Mouse (Mus musculus): ENCODE measurements around the gene Zic3.

Gene Zic3

GRCm38 (mm10) chrX:58022400-58022799 is at the start of gene Zic3:
Gene Zic3 (plus strand): TSS chrX:58022700.
- no peak for DNase-seq (ENCODE audit: low read depth, low spot score)

GRCm38 (mm10) chrX:57982351-57982750 is 40.1 kb upstream of the Zic3 start:
- DNase-seq (ENCODE audit: low read depth, low spot score), result no peak

- DNase-seq (ENCODE audit: low read depth, low spot score), result no peak
Observed at GRCm38 (mm10) chrX:57987455-57988109, 34.9 kb upstream of the Zic3 start.

- DNase-seq (ENCODE audit: low read depth, low spot score), result no peak
Observed at GRCm38 (mm10) chrX:58013391-58013790, 9.1 kb upstream of the Zic3 start.

- no peak for DNase-seq (ENCODE audit: low read depth, low spot score)
Observed at GRCm38 (mm10) chrX:58014093-58014492, 8.4 kb upstream of the Zic3 start.

- no peak for DNase-seq (ENCODE audit: low read depth, low spot score)
Observed at GRCm38 (mm10) chrX:58014761-58015160, 7.7 kb upstream of the Zic3 start.

- no peak for DNase-seq (ENCODE audit: low read depth, low spot score)
Observed at GRCm38 (mm10) chrX:58015336-58015945, 7.1 kb upstream of the Zic3 start.

- DNase-seq (ENCODE audit: low read depth, low spot score), result no peak
Observed at GRCm38 (mm10) chrX:58018720-58019119, 3.8 kb upstream of the Zic3 start.

- no peak for DNase-seq (ENCODE audit: low read depth, low spot score)
Observed at GRCm38 (mm10) chrX:58019257-58019953, 3.1 kb upstream of the Zic3 start.

GRCm38 (mm10) chrX:58027631-58028030 is 5.1 kb downstream of the Zic3 start:
- no peak for DNase-seq (ENCODE audit: low read depth, low spot score)

- no peak for DNase-seq (ENCODE audit: low read depth, low spot score)
Observed at GRCm38 (mm10) chrX:58028082-58028481, 5.6 kb downstream of the Zic3 start.

- DNase-seq (ENCODE audit: low read depth, low spot score), result no peak
Observed at GRCm38 (mm10) chrX:58028858-58029257, 6.4 kb downstream of the Zic3 start.

- peak; percentile 75 for DNase-seq (ENCODE audit: low read depth, low spot score)
Observed at GRCm38 (mm10) chrX:58030100-58030834, 7.8 kb downstream of the Zic3 start.

GRCm38 (mm10) chrX:58030835-58031670 is 8.6 kb downstream of the Zic3 start:
- DNase-seq (ENCODE audit: low read depth, low spot score), result no peak

GRCm38 (mm10) chrX:58031671-58032605 is 9.4 kb downstream of the Zic3 start:
- DNase-seq (ENCODE audit: low read depth, low spot score), result no peak

- DNase-seq (ENCODE audit: low read depth, low spot score), result no peak
Observed at GRCm38 (mm10) chrX:58032622-58033021, 10.1 kb downstream of the Zic3 start.

GRCm38 (mm10) chrX:58033521-58033920 is 11.0 kb downstream of the Zic3 start:
- no peak for DNase-seq (ENCODE audit: low read depth, low spot score)

GRCm38 (mm10) chrX:58038061-58039007 is 15.8 kb downstream of the Zic3 start:
- no peak for DNase-seq (ENCODE audit: low read depth, low spot score)

GRCm38 (mm10) chrX:58039703-58040102 is 17.2 kb downstream of the Zic3 start:
- DNase-seq (ENCODE audit: low read depth, low spot score), result no peak

All from WW6 (cell line).